Mouse (Mus musculus) heart, postnatal 0 days (tissue): Measurements from ENCODE around the gene Tmprss12.

ENCODE experiments used
- CTCF ChIP-seq: IDR thresholded peaks from 2 replicates; pipeline ENCODE4 v1.5.1; 2016; ENCODE audit warnings: antibody characterized with exemption, control low read depth, low read depth
- EP300 ChIP-seq: IDR thresholded peaks from 2 replicates; pipeline ENCODE4 v1.6.1; 2016; ENCODE audit warnings: antibody characterized with exemption, low read depth

- TF ChIP-seq EP300 (no peak), CTCF (no peak)
Observed at GRCm38 (mm10) chr15:100256386-100256785, 24.3 kb upstream of the Tmprss12 start.
